Mouse (Mus musculus): ENCODE measurements at regions not wholly inside any gene's neighbourhood (a gene's known extent, or its start where the extent isn't known, plus 50 kb on each side); places are given as distances from the start of the nearest gene placed in this dataset.

GRCm38 (mm10) chr17:73046985-73047384, 60.8 kb upstream of the Lclat1 start:
- no peak for DNase-seq (ENCODE audit: low spot score in 2 of 2)

- no peak for DNase-seq (ENCODE audit: low spot score in 2 of 2)
These were observed 59.6 kb upstream of the Lclat1 start for GRCm38 (mm10) chr17:73048164-73048563.

- DNase-seq (ENCODE audit: low spot score in 2 of 2): no peak
These were observed 54.8 kb upstream of the Lclat1 start for GRCm38 (mm10) chr17:73052956-73053355.

GRCm38 (mm10) chr17:73053479-73054215, 54.1 kb upstream of the Lclat1 start:
- DNase-seq (ENCODE audit: low spot score in 2 of 2): no peak

- DNase-seq (ENCODE audit: low spot score in 2 of 2): no peak
These were observed 53.6 kb upstream of the Lclat1 start for GRCm38 (mm10) chr17:73054226-73054625.

GRCm38 (mm10) chr17:73055197-73055596, 52.6 kb upstream of the Lclat1 start:
- no peak for DNase-seq (ENCODE audit: low spot score in 2 of 2)

GRCm38 (mm10) chr17:73055611-73056010, 52.2 kb upstream of the Lclat1 start:
- DNase-seq (ENCODE audit: low spot score in 2 of 2): no peak

- DNase-seq (ENCODE audit: low spot score in 2 of 2): no peak
These were observed 51.2 kb upstream of the Lclat1 start for GRCm38 (mm10) chr17:73056616-73057015.
